Comparison of ENCODE assay signal across 22 mouse cellular contexts in the genomic region with DNA sequence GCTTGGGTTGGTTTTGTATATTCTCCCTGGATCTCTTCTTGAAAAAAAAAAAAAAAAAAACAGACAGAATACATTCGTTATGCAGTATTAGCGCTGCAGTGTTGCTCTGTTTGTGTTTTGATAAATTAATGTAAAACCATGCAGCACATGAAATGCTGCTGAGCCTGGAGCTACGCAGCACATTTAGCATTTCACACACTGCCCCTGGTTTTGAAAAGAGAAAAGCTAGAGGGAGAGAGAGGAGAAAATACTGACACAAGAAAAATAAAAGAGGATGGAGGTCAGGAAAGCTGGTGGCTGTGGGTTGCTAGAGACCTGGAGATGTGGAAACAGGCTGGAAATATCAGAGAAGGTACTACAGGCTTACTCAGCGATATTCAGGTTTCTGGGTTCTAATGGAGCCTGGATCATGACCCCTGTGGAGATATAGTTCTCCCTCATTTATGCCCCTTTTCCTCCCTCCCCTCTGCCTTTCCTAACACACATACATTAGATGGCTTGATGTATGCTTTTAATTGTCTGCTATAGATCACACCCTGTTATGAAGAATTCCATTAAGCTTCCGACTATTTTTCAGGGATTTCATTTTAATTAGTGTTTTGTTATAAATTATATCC.
DNase-seq lines count a peak whose midpoint lies in the region; ATAC-seq and TF ChIP-seq lines count a peak whose summit lies in the region.
"Had no signal": no experiment of that assay in that cellular context is flagged by ENCODE, and none has a peak within 500 bp of the region (broad histone marks: within the 10 kb centered on the region; RNA-seq: fewer than 3 reads in every experiment).

No protein-coding gene starts in this region.

- peak; percentile 15 for DNase-seq in neural tube, embryonic 11.5 days (ENCODE audit: low spot score)
- no peak for DNase-seq in neural tube, embryonic 10.5 days (ENCODE audit: extremely low spot score, low spot score)
- DNase-seq in limb, embryonic 11.5 days (ENCODE audit: low spot score), result no peak
- no peak for DNase-seq in midbrain, postnatal 0 days (ENCODE audit: low spot score)
- no peak for DNase-seq in urinary bladder, postnatal 10 days (ENCODE audit: low spot score)
- no peak for DNase-seq in spleen, adult 18-20 months
- no peak for DNase-seq in right cerebral cortex, postnatal 4 days
- DNase-seq: cerebellum, adult 2 months; cerebellum, postnatal 25 days; kidney, adult 9 months; kidney, postnatal 14 days; layer of hippocampus, postnatal 36 days; lung, embryonic 14.5 days; right cerebral cortex, postnatal 14 days had no signal

- H3K4me1 ChIP-seq in neural tube, embryonic 11.5 days (ENCODE audit: control insufficient read depth, insufficient read depth, low read length), result no peaks in the 10 kb centered on the region
- H3K4me1 ChIP-seq in limb, embryonic 11.5 days (ENCODE audit: control insufficient read depth, insufficient read depth, low read length), result peaks cover 4% of the 10 kb centered on the region; the same call in 1 of the 2 replicates
- no peaks in the 10 kb centered on the region for H3K4me1 ChIP-seq in midbrain, postnatal 0 days (ENCODE audit: insufficient read depth, low read length)
- H3K4me1 ChIP-seq: heart, embryonic 10.5 days had no signal

- H3K27me3 ChIP-seq in neural tube, embryonic 11.5 days (ENCODE audit: control insufficient read depth, insufficient read depth, low read length), result no peaks in the 10 kb centered on the region
- no peaks in the 10 kb centered on the region for H3K27me3 ChIP-seq in limb, embryonic 11.5 days (ENCODE audit: control insufficient read depth, insufficient read depth, low read length)
- no peaks in the 10 kb centered on the region for H3K27me3 ChIP-seq in midbrain, postnatal 0 days (ENCODE audit: insufficient read depth, low read length)
- H3K27me3 ChIP-seq: Patski had no signal

- 64% methylated on average over 5 of the region's 5 CpGs for WGBS in neural tube, embryonic 11.5 days
- WGBS in limb, embryonic 11.5 days, result 71% methylated on average over 5 of the region's 5 CpGs
- WGBS in midbrain, postnatal 0 days, result 55% methylated on average over 5 of the region's 5 CpGs

- H3K9me3 ChIP-seq in neural tube, embryonic 11.5 days (ENCODE audit: control insufficient read depth, low read length), result no peaks in the 10 kb centered on the region
- H3K9me3 ChIP-seq in limb, embryonic 11.5 days (ENCODE audit: control insufficient read depth, low read length), result no peaks in the 10 kb centered on the region
- H3K9me3 ChIP-seq in midbrain, postnatal 0 days (ENCODE audit: low read length), result no peaks in the 10 kb centered on the region
- H3K9me3 ChIP-seq: embryonic facial prominence, embryonic 13.5 days; forebrain, embryonic 12.5 days; heart, embryonic 10.5 days had no signal

- no peak overlapping the region for H3K4me2 ChIP-seq in neural tube, embryonic 11.5 days (ENCODE audit: low read depth)
- H3K4me2 ChIP-seq in limb, embryonic 11.5 days (ENCODE audit: low read depth, severe bottlenecking), result no peak overlapping the region
- H3K4me2 ChIP-seq in midbrain, postnatal 0 days (ENCODE audit: low read depth, low read length, poor library complexity, severe bottlenecking), result no peak overlapping the region
- H3K4me2 ChIP-seq: embryonic facial prominence, embryonic 13.5 days; forebrain, embryonic 12.5 days; lung, embryonic 14.5 days had no signal

- H3K9ac ChIP-seq in neural tube, embryonic 11.5 days (ENCODE audit: low read length), result no peak overlapping the region
- H3K9ac ChIP-seq in limb, embryonic 11.5 days (ENCODE audit: low read length), result no peak overlapping the region
- H3K9ac ChIP-seq in midbrain, postnatal 0 days (replicated peaks; ENCODE audit: low read length, poor library complexity, severe bottlenecking), result no peak overlapping the region
- H3K9ac ChIP-seq: embryonic facial prominence, embryonic 13.5 days; forebrain, embryonic 12.5 days; liver, embryonic 14.5 days; lung, embryonic 14.5 days had no signal

- no peak overlapping the region for H3K27ac ChIP-seq in neural tube, embryonic 11.5 days (ENCODE audit: low read depth, low read length)
- peak overlapping the region; percentile 30; the same call in 1 of the 2 replicates for H3K27ac ChIP-seq in limb, embryonic 11.5 days (replicated peaks; ENCODE audit: low read depth, low read length)
- H3K27ac ChIP-seq in midbrain, postnatal 0 days (ENCODE audit: low read depth, low read length), result no peak overlapping the region
- H3K27ac ChIP-seq: embryonic facial prominence, embryonic 13.5 days; forebrain, embryonic 12.5 days; heart, embryonic 10.5 days; layer of hippocampus, adult 2 months; liver, embryonic 14.5 days had no signal

- H3K4me3 ChIP-seq in neural tube, embryonic 11.5 days (ENCODE audit: low read depth, low read length), result no peak overlapping the region
- no peak overlapping the region for H3K4me3 ChIP-seq in limb, embryonic 11.5 days (ENCODE audit: low read depth, low read length)
- no peak overlapping the region for H3K4me3 ChIP-seq in midbrain, postnatal 0 days (ENCODE audit: low read depth, low read length)
- H3K4me3 ChIP-seq: embryonic facial prominence, embryonic 13.5 days; erythroblast, embryonic 14.5 days; forebrain, embryonic 12.5 days; heart, embryonic 10.5 days; layer of hippocampus, adult 2 months had no signal

- H3K36me3 ChIP-seq in neural tube, embryonic 11.5 days (ENCODE audit: control insufficient read depth, insufficient read depth, low read length), result no peaks in the 10 kb centered on the region
- no peaks in the 10 kb centered on the region for H3K36me3 ChIP-seq in limb, embryonic 11.5 days (ENCODE audit: control insufficient read depth, insufficient read depth, low read length)
- H3K36me3 ChIP-seq in midbrain, postnatal 0 days (ENCODE audit: insufficient read depth, low read length), result no peaks in the 10 kb centered on the region
- H3K36me3 ChIP-seq: embryonic facial prominence, embryonic 13.5 days; forebrain, embryonic 12.5 days; heart, embryonic 10.5 days had no signal

- peak; percentile 11; the same call in 1 of the 2 replicates for ATAC-seq in neural tube, embryonic 11.5 days (ENCODE audit: insufficient read depth, low FRiP score, low TSS enrichment)
- no peak for ATAC-seq in limb, embryonic 11.5 days (ENCODE audit: insufficient number of reproducible peaks, low FRiP score, low TSS enrichment, low read depth)
- ATAC-seq in midbrain, postnatal 0 days (ENCODE audit: low FRiP score), result 0 out of 2 replicates have a peak, but pooled peaks have one; percentile 16
- ATAC-seq: intestine, embryonic 16.5 days; Patski had no signal

- no peak for TF ChIP-seq CTCF in midbrain, postnatal 0 days (IDR thresholded peaks at IDR 0.05)
